Mouse (Mus musculus): ENCODE data around the gene Mrrf.

Mrrf gene

GRCm38 (mm10) chr2:36136300-36136941 lies at the start of gene Mrrf, which contains the start of gene Rbm18:
TSS of gene Mrrf (plus strand) at chr2:36136389.
TSS of gene Rbm18 (minus strand) at chr2:36136773.
- peak; percentile 95 to 96 for DNase-seq

DNA sequence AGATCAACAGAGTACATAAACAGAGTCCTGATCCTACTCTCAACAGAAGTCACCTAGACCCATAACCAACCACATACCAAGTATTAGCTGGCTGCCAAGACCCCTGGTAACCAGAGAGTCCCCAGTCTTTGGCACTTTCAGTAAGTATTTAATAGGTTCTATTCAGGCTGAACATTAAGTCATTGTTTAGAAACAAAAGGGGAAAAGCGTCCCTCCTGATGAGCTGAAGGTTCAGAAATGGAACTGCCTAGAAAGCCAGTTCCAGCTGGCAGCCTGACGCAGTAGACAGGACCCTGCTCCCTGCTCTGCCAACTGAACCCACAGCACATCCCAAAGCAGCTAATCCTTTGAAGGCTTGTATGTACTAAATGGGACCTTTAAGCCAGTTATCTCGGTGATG lies 47.0 kb upstream of the Mrrf start:
- no peak for DNase-seq

DNA sequence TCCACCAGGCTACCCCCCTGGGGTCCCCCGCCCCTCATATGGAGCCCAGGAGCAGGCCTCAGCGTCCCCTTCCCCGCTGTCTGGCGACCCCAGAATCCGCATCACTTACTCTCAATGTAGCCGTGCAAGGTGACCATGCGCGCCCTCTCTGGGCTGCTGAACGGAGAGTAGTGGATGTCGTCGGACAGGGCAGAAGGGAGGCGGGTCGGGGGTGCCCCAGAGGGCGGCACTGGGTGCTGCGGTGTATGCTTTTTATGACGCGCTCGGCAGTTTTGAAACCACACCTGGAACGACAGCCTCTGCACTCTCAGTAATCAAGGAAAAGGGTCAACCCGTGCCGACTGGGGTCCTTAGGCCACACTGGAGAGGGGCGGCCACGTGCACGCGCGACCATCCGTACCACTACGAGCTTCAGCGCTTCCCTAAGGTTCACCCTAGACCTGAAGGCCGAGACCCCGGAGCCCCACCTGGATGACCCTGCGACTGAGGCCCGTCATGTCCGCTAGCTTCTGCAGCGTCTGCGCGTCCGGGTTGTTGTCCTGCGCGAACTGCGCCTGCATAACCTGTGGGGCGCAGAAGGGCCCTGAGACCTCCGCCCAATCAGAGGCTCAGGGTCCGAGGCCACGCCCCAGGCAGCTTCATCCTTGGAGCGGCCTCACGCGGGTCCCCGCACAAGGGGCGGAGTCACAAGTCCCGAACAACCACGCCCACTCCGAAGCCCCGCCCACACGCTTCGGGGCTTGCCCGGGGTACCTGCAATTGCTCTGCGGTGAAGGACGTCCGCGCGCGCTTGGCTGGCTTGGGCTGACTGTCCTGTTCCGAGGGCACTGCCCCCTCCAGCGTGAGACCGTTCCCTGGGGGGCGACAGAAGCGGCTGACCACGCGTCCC lies 45.1 kb upstream of the Mrrf start:
- DNase-seq = peak; percentile 71 to 78

DNA sequence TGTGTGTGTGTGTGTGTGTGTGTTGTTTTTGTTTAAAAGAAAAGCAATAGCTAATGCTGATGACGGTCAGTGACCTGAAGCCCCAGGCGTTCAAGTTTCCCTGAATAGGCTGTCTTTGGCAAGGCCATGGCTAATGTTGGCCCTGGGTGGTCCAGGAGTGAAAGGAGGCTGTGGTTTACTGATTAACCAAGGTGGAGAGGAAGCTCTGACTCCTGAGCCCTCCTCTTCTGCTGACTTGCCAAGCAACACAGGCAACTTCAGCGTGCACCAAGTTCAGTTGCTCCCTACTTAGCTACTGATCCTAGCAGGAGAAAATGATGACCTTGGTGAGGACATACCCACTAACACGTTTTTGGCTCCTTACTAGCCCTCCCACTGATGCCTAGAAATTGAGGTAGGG lies 43.4 kb upstream of the Mrrf start:
- DNase-seq = peak; percentile 43 to 73

GRCm38 (mm10) chr2:36093301-36093700 lies 42.9 kb upstream of the Mrrf start:
- DNase-seq = no peak

DNA sequence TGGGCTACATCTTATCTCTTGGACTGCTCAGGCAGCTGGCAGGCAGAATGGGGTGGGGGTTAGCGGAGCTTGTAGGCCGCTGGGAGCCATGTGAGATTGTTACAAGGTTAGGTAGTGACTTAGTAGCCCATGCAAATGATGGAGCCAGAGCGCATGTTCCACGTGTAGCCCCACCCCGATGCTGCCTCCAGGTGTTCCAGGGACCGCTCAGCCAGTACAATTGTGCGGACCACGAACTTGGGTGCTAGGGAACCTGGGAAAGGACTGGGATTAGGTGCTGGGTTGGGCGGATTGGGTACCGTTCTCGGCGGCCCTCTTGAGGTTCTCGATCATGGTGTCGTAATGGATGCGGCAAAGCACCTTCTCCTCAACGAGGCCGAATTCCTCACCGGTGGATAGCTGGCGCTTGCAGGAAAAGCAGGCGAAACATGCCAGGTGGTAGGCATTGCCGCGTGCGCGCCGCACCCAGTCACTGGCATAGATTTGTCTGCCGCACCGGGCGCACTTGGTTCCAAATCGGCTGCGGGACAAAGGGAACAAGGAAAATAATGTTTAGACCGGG lies 42.2 kb upstream of the Mrrf start:
- no peak for DNase-seq

DNA sequence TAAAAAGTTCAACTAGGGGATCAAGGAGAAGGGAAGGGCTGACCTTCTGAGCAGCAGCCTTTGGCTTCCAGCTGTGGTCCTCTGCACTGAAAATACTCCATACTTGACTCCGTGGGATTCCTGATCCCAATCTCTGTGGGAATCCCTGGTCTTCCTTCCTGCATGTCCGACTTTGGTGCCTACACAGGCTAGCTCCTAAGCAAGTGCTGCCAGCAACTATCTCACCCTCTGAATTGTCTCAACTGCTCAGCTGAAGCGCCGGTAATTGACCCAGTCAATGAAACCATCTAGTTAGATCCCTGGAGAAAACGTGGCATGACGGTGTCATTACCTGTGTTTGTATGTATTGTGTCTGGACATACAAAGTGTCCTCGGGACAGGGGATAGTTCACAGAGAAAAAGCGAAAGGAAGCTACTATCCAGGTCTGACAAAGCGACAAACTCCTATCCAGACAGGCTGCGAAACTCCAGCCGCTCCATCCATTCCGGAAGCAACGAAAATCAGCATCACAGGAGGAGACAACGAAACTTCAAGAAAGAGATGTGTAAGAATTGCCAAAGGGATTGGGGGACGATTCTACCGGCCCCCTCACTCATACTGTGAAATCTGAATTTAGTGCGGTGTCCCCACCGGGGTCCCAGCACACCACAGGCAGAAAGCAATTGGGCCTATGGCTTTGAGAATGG lies 38.9 kb upstream of the Mrrf start:
- DNase-seq = no peak

DNA sequence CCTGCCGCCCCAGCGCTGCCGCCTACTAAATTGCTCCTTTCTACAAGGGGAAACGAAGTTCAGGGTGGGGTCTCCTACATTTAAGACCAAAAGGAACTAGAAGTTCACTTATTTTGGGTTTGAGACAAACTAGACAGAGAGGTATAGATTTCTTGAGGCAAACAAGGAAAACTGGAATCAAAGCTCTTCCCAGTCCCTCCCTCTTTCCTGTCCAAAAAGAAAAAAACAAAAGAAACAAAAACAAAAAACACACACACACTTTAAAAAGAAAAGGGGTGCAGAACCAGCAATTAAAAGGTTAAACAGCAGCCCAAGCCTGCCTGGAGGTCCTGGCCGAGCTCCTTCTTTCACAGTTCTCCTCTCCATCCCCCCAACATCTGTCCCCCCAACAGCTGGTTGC lies 38.2 kb upstream of the Mrrf start:
- no peak for DNase-seq

DNA sequence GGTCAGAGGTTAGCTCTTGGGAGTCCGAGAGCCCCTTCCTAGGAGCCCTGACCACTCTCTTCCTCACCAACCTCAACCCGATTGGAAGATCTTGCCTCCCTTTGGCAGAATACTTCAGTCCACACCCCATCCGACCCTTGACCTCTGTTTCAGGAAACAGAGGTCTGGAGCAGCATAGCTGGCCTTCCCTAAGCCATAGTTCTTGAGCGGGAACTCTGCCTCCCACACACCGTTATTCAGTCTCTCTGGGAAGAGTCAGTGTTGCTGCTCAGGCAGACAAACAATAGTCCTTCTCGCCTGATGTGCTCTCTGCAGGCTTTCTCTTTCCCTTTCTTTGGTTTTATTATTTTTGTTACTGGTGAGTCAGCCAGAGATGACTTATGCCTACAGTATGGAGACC lies 36.5 kb upstream of the Mrrf start:
- DNase-seq = no peak

DNA sequence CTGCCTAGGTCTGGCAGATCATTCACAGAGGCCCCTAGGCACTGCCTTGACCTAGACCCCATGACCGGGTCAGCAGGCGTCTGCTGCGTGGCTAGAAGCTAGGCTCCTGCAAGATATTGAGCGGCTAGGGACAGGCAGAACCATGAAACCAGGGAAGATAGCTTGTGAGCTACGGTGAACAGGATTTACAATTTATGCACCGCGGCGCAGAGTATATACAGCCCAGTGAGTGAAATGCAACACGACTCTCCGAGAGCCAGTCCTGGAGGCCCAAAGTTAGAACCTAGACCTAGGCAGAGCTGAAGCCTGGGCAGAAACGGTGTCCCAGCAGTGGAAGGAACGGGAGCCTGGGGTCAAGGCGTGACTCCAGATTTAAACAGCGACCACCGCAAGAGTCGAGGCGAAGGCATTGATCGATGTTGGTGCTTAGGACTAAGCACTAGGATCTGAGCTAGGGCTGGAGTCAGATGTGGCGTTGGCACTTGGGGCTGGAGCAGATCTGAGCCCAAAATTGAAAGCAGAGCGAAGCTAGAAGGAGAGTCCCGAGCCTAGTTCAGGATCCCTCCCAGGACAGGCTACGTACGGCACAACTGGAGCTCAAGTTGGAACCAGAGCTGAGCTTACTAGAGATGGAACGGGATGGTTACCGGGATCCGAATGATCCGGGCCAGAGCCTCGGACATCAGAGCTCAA lies 34.2 kb upstream of the Mrrf start:
- DNase-seq = no peak

- DNase-seq = peak in 1 of 2 experiments; percentile 16
Observed at GRCm38 (mm10) chr2:36102559-36102946, 33.6 kb upstream of the Mrrf start.

GRCm38 (mm10) chr2:36103069-36103554 lies 33.1 kb upstream of the Mrrf start:
- no peak for DNase-seq

- DNase-seq = peak in 1 of 2 experiments; percentile 13
Observed at GRCm38 (mm10) chr2:36103555-36104367, 32.4 kb upstream of the Mrrf start.

- DNase-seq = no peak
Observed at GRCm38 (mm10) chr2:36104436-36104955, 31.7 kb upstream of the Mrrf start.

DNA sequence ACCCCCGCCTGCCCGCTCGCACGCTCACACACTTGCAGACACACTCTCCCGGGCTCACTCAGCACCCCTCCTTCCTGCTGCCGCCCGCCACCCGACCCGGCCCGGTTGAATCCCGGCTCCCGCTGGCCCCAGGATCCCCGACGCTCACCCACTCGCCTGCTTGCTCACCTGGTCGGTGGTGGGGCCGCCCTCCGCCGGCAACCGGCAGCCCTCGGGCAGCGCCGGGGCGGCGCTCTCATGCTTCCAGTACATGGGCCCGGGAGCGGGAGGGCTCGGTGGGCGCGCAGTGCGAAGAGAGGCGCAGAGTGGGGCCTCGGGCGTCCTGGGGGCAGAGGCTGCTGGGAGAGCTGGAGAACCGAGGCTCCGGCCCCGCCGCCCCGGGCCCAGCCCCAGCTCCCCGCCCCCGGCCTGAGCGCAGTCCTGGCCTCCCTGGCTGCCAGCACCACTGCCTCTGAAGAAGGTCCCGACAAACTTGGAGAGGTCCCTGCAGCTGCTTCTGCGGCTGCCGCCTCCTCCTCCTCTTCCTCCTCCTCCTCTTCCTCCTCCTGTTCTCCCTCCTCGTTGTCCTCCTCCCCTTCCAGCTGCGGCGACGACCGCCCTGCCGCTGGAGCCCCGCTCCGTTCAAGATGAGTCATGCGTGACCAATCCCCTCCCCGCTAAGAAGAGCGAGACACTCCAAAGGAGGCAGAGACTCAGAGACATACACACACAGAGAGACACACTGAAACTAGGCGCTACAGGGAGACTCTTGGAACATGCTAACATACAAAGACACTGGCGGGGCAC lies 31.0 kb upstream of the Mrrf start, which contains the start of gene Lhx6:
TSS of gene Lhx6 (minus strand) at position 453 of the 786 bp plus-strand sequence.
- no peak for DNase-seq

GRCm38 (mm10) chr2:36108615-36109014 lies 27.6 kb upstream of the Mrrf start:
- no peak for DNase-seq

DNA sequence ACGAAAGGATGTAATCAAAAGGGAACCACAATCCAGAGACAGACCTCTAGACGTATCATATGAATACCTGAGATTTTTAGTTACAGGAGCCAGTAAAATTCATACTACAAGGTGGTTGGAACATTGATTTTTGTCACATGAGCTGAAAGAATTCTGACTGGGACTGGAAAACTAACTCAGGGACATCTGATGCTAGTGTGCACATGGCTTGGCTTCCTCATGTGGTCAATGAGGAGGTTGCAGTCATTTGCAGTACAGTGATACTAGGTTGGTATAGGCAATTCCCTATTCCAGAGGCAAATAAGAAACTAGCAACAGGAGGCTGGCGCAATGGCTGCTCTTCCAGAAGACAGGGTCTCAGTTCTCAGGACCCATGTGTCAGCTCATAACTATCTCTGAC lies 23.6 kb upstream of the Mrrf start:
- DNase-seq = no peak

DNA sequence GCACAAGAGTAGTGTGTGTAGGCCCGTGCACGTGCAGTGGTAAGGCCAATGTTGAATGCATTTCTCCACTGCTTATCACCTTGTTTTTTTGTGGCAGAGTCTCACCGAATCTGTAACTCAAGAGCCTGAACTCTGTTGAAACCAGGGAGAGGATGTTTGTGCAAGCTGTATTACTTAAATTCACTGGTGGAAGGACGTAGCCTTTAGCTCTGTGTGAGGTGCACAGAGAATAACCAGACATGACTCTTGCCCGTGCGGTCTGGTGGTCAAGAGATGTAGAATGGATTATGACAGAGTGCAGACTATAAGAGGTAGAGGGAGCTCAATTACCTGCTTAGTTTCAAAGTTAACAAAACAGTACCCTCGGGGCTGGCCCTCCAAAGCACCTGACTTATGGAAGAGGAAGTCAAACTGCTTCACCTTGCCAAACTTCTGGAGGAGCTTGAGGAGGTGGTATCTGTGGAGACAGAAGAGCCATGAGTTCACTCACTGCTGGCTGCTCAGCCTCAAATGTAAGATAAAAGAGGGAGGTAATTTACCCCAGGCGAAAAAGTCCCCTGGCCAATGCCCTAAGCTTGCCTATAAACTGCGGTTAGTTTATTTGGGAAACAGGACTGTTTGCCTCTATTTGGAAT lies 9.3 kb upstream of the Mrrf start:
- no peak for DNase-seq

DNA sequence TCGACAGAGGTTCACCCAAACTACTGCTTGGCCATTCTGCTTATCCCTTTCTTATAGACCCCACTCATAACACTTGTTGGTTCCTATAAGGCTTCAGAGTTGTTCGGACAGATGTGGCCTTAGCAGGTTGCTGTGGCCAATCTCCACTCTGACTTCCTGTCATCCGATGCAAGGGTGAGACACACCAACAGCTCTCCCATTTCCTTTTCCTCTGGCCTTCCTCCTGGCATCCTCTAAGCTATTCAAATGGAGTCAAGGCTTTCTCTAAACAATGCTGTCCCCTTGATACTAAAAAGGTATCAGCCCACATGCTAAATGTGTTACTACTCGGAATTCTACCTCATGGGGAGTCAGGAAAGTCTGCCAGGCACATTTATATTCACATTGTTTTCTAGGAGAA lies 8.2 kb upstream of the Mrrf start:
- DNase-seq = no peak

DNA sequence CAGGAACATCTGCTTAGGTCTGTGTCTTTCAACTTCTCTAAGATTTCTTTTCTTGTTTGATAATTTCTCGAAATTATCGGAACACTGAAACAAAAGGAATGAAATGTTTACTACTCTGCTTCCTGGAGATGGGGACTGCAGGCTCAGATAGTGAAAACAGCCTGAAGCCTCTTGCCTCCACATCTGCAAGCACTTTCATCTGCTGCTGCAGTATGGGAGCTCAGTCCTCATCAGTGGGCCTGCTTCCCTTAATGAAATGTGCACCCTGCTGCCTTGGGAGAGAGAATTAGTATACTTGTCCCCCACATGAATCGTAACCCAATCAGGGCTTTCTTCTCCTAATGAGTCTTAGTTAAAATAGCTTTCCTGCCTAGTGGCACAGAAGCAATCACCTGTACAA lies 7.1 kb upstream of the Mrrf start:
- DNase-seq = no peak
